Mouse (Mus musculus): ENCODE measurements at regions not wholly inside any gene's neighbourhood (a gene's known extent, or its start where the extent isn't known, plus 50 kb on each side); places are given as distances from the start of the nearest gene placed in this dataset.
"Not testable (repeated sequence)": the region's sequence is repeated elsewhere in the genome, so short reads cannot be mapped to it uniquely, and the experiment has no call there.

GRCm38 (mm10) chr1:143319568-143319967 is 320.9 kb upstream of the B3galt2 start (continued):
- no peak for TF ChIP-seq MXI1 (IDR thresholded peaks at IDR 0.05; ENCODE audit: low read depth, low read length)

DNA sequence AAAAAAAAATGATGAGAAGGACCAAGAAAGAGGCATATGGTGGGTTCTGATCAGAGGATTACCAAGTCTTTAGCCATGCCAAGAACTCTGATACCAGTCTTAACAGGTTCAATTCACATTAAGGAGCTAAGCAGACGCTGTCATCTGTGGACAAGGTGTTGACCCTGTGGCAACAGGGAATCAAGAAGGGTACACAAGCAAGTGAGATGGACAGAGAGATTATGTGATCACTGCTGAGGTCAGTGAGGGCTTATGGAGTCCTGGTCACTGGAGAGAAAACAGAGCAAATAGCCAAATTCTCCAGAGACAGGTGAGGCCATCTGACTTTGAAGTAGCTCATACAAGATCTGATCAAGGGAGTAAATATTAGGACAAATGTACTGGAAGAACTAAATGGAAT is 289.1 kb upstream of the B3galt2 start:
- no peaks in the 10 kb centered on the region for H3K79me2 ChIP-seq (ENCODE audit: control insufficient read depth, insufficient read depth, low read length, poor library complexity)
- H3K9me3 ChIP-seq (replicated peaks; ENCODE audit: insufficient read depth, low read length), result no peaks in the 10 kb centered on the region
- H3K9ac ChIP-seq (ENCODE audit: control insufficient read depth, low read depth, low read length, poor library complexity, severe bottlenecking), result no peak overlapping the region
- no peak overlapping the region for H3K27ac ChIP-seq (ENCODE audit: control insufficient read depth, low read depth, low read length)
- DNase-seq (ENCODE audit: low read depth, low spot score), result no peak
- TF ChIP-seq MYB (IDR thresholded peaks at IDR 0.05; ENCODE audit: low read depth, low read length) (no peak), ELF1 (IDR thresholded peaks at IDR 0.05; ENCODE audit: low read depth, low read length) (no peak), SMC3 (IDR thresholded peaks at IDR 0.05; ENCODE audit: low read depth, low read length) (no peak), TCF12 (IDR thresholded peaks at IDR 0.05; ENCODE audit: low read depth, low read length) (no peak), ZC3H11A (IDR thresholded peaks at IDR 0.05; ENCODE audit: low read depth, low read length) (no peak), USF2 (IDR thresholded peaks at IDR 0.05; ENCODE audit: borderline replicate concordance in 1 of 2, insufficient read depth in 1 of 2, low read depth in 1 of 2, low read length in 2 of 2) (no peak), TAL1 (IDR thresholded peaks at IDR 0.05; ENCODE audit: low read length) (no peak), ZMIZ1 (IDR thresholded peaks at IDR 0.05; ENCODE audit: low read depth, low read length) (no peak), USF1 (IDR thresholded peaks at IDR 0.05; ENCODE audit: low read depth, low read length) (no peak), JUND (IDR thresholded peaks at IDR 0.05; ENCODE audit: low read depth, low read length) (no peak), TBP (IDR thresholded peaks at IDR 0.05; ENCODE audit: low read depth, low read length) (no peak), ZKSCAN1 (IDR thresholded peaks at IDR 0.05; ENCODE audit: low read depth, low read length) (no peak), SIN3A (IDR thresholded peaks at IDR 0.05; ENCODE audit: low read length) (no peak), CHD2 (IDR thresholded peaks at IDR 0.05; ENCODE audit: low read length) (no peak)
- H3K4me1 ChIP-seq (ENCODE audit: control insufficient read depth in 1 of 2, insufficient read depth in 2 of 2, low read length in 2 of 2), result no peaks in the 10 kb centered on the region
- no peaks in the 10 kb centered on the region for H3K36me3 ChIP-seq (ENCODE audit: control insufficient read depth in 1 of 2, insufficient read depth in 2 of 2, low read length in 2 of 2)
- H3K4me3 ChIP-seq (ENCODE audit: control insufficient read depth in 1 of 2, insufficient read depth in 1 of 2, low read depth in 2 of 2, low read length in 2 of 2), result no peak overlapping the region
- no peaks in the 10 kb centered on the region for H3K27me3 ChIP-seq (ENCODE audit: control insufficient read depth in 1 of 2, insufficient read depth in 2 of 2, low read length in 2 of 2)

DNA sequence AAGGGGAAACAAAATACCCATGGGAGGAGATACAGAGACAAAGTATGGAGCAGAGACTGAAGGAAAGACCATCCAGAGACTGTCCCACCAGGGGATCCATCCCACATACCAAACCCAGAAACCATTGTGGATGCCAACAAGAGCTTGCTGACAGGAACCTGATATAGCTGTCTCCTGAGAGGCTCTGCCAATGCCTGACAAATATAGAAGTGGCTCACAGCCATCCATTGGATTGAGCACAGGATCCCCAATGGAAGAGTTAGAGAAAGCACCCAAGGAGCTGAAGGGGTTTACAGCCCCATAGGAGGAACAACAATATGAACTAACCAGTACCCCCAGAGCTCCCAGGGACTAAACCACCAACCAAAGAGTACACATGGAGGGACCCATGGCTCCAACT is 280.2 kb upstream of the B3galt2 start:
- not testable (repeated sequence) for DNase-seq (ENCODE audit: low read depth, low spot score); H3K9ac ChIP-seq (ENCODE audit: control insufficient read depth, low read depth, low read length, poor library complexity, severe bottlenecking); H3K4me1 ChIP-seq (ENCODE audit: control insufficient read depth in 1 of 2, insufficient read depth in 2 of 2, low read length in 2 of 2); H3K36me3 ChIP-seq (ENCODE audit: control insufficient read depth in 1 of 2, insufficient read depth in 2 of 2, low read length in 2 of 2); H3K27me3 ChIP-seq (ENCODE audit: control insufficient read depth in 1 of 2, insufficient read depth in 2 of 2, low read length in 2 of 2); H3K4me3 ChIP-seq (ENCODE audit: control insufficient read depth in 1 of 2, insufficient read depth in 1 of 2, low read depth in 2 of 2, low read length in 2 of 2); H3K9me3 ChIP-seq (replicated peaks; ENCODE audit: insufficient read depth, low read length); H3K27ac ChIP-seq (ENCODE audit: control insufficient read depth, low read depth, low read length); H3K79me2 ChIP-seq (ENCODE audit: control insufficient read depth, insufficient read depth, low read length, poor library complexity)

Data from MEL (cell line).